Mouse (Mus musculus): ENCODE measurements around the gene Paics.
"Not testable (repeated sequence)": the region's sequence is repeated elsewhere in the genome, so short reads cannot be mapped to it uniquely, and the experiment has no call there.

Paics gene

GRCm38 (mm10) chr5:76952112-76953040 is 1.3 kb downstream of the Paics start:
- peak; percentile 44 for DNase-seq (ENCODE audit: low spot score)

DNA sequence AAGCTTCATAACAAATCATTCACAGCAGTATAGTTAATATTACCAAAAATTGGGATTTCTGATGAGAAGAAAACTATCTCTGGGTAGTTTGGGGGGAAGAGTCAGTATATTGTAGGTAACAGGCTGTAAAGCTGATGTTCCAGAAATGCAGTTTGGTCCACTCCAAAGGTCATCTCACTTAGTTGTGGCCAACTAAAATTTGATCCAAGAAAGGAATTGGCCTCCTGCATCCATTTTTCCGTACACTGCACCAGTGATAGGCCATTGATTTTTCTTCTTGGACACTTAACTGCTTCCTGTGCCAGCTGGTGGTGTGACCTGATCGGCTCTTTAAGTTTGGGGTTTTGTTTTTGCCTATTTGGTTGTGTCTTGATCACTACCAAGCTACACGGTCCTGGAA is 2.7 kb downstream of the Paics start:
- DNase-seq (ENCODE audit: low spot score) = no peak

- no peak for DNase-seq (ENCODE audit: low spot score)
Measured at GRCm38 (mm10) chr5:76954271-76954900, 3.3 kb downstream of the Paics start.

DNA sequence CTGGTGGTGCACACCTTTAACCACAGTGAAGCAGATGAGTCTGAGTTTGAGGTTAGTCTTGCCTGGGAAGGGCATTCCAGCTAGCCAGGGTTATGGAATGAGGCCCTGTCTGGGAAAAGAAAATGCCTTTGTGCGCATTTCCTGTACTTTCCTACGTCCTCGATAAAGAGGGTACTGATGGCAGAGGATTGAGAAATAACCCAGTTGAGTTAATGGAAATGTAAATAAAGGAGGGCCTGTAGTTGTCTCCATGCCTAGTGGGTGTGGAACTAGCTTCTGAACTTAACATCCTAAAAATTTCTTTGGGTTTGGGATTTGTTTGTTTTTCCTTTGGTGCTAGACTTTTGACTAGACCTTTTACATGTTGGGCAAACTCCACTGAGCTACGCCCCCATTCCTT is 4.4 kb downstream of the Paics start:
- no peak for DNase-seq (ENCODE audit: low spot score)

- DNase-seq (ENCODE audit: low spot score) = peak; percentile 17
Measured at GRCm38 (mm10) chr5:76957954-76958353, 6.8 kb downstream of the Paics start.

DNA sequence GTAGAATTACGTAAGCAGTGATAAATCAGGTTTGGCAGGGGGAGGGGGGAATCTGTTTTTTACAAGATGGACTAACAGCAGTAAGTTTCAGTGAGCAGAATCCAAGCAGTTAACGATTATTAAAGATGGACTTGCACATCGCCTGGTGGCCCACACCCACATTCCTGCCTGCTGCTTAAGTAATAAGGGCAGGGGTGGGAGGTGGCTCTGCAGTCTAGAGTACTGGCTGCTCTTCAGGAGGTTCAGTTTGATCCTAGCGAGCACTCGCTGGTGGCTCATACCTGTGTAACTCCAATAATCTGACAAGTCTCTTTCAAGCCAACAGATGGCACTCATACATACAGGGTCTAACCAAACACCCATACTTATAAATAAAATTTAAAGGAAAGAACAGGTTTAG is 8.5 kb downstream of the Paics start:
- no peak for DNase-seq (ENCODE audit: low spot score)

DNA sequence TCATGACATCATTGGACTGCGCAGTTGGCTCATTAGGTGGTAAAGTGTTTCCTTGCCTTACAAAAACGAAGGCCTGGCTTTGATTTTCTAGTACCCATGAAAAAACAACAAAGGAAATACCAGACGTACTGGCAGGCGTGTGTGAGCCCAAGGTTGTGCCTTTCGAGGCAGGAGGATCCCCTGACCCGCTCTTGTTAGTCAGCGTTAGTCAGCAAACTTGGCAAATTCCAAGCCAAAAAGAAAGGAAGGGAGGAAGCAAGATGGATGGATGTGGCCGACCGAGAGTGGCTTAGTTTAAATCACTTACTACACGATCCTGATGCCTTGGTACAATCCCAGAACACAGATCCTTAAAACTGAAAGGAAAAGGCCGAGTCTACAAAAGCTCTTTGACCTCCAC is 11.4 kb downstream of the Paics start:
- no peak for DNase-seq (ENCODE audit: low spot score)

DNA sequence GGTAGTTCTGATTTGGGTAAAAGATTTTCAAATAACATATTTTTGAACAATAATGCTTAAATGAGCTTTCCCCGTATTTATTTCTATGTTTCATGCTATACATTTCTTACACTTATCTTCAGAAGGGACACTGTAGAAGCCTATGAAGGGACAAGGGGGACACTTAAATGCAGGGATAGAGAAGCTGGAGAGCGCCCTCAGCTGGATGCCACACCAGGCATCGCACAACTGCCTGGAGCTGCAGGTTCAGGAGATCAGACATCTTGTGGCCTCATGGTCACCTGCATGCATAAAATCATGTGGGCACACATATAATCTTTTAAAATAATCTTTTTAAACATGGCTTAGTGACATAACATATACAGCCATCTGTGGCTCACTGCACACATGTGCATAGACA is 13.5 kb downstream of the Paics start:
- DNase-seq (ENCODE audit: low spot score) = no peak

- no peak for DNase-seq (ENCODE audit: low spot score)
Measured at GRCm38 (mm10) chr5:76969250-76969649, 18.1 kb downstream of the Paics start.

- not testable (repeated sequence) for DNase-seq (ENCODE audit: low spot score)
Measured at GRCm38 (mm10) chr5:76971115-76971514, 20.0 kb downstream of the Paics start.

GRCm38 (mm10) chr5:76973488-76973887 is 22.4 kb downstream of the Paics start:
- DNase-seq (ENCODE audit: low spot score) = no peak

GRCm38 (mm10) chr5:76974207-76974553 is 23.1 kb downstream of the Paics start:
- no peak for DNase-seq (ENCODE audit: low spot score)

GRCm38 (mm10) chr5:76974554-76975285 is 23.6 kb downstream of the Paics start, which contains the start of gene Srp72:
Gene Srp72 (plus strand): TSS chr5:76974683.
- peak; percentile 89 for DNase-seq (ENCODE audit: low spot score)

DNA sequence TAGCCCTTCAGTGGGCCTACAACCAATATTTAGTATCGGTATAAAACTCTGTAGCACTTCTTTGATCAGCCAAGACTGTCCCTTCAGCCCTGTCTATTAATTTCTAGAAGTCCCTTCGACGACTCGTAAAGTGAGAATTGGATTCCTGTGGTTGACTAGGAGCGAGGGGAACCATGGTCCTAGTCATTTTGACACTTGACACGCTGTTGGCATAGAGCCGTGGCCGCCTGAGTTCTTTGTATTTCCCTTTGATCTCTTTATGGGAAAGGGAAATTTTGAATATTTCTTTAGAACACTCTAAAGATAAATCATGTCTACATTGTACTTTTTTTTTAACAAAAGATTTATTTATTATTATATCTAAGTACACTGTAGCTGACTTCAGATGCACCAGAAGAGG is 24.6 kb downstream of the Paics start:
- DNase-seq (ENCODE audit: low spot score) = no peak

DNA sequence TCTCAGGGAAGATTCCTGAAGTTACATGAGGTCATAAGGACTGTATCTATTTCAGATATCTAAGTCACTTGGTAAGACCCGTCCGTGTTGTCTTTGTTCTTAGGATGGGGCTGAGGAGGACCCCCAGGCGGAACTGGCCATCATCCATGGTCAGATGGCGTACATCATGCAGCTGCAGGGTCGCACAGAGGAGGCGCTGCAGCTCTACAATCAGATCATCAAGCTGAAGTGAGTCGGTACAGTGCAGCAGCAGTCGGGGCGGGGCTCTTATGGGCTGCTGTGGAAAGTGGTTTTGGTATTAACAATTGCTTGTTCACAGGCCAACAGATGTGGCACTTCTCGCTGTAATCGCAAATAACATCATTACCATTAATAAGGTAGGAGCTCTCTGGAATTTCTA is 32.9 kb downstream of the Paics start:
- DNase-seq (ENCODE audit: low spot score) = no peak

DNA sequence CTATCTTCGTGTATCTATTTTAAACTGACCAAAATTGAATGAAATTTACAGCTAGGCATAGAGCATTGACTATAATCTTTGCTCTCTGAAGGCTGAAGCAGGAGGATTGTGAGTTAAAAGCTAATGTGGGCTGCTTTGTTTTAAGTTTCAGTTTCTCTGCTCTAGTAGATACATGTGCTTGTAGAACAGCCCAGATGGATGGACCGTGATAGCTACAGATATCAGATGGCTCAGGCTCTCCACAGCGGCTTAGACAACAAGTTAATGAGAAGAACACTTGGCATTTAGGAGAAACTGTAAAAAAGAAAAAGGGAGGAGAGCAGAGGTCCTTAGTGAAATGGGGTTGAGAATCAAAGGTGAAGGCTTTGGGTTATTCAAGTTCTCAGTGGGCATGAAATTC is 39.7 kb downstream of the Paics start:
- no peak for DNase-seq (ENCODE audit: low spot score)

GRCm38 (mm10) chr5:76993174-76993814 is 42.2 kb downstream of the Paics start:
- DNase-seq (ENCODE audit: low spot score) = no peak

DNA sequence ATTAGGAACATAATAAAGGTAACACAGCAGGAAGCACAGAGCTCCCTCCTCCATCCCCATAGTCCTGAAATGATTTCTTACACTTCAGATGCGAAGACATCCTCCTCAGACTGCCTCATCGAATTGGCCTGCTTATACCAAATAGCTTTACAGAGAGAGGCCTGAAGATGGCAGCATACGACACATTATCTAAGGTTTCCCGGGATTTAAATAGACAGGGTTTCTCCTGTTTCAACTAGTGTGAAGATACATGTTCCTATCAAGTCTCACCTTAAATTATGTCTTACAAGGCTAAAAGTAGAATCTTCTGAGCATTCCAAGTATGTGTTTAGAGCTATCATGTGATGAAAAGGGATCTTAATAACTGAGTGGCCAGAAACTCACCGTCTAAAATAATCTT is 47.3 kb downstream of the Paics start:
- peak; percentile 78 for DNase-seq (ENCODE audit: low spot score)

DNA sequence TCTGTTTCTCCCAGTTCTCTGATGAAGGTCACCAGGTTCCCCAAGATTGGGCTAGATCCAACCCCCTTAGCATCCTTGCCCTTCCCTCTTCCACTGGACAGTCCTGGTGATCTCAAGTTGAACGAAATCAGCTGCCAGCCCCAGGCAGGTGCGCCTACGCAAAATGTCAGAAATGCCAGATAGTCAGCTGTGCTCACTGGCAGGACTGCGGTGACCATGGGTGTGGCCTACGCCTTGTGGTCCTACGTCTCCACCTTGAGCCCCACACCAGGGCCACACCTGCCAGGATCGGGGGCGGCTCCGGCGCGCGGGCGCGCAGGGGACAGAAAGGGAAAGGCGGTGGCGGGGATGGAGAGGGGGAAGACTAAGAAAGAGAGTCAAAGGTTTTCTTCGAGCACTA is 50.1 kb downstream of the Paics start:
- no peak for DNase-seq (ENCODE audit: low spot score)

DNA sequence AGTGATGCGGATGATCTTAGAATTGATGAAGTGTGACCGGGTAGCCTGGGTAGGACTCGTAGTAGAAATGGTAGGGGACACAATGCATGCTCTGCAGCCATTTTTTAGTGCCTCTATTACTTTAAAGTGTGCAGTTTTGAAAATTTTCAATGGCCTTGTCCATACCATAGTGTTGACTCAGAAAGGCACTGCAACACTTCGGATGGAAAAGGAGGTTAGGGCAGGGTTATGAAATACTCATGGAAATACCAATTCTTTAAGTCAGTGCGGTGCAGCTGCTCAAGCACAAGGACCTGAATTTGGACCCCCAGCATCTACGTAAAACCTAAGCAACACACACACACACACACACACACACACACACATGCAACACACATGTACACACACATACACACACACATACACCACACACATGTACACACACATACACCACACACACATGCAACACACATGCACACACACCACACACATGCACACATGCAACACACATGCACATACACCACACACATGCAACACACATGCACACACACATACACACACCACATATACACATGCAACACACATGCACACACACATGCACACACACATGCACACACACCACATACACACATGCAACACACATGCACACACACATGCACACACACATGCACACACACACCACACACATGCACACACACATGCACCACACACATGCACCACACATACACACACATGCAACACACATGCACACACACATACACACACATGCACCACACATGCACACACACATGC is 53.1 kb downstream of the Paics start, which contains the start of gene Arl9:
Arl9 (plus strand) TSS at position 5 of the 771 bp plus-strand sequence.
- DNase-seq (ENCODE audit: low spot score) = no peak

DNA sequence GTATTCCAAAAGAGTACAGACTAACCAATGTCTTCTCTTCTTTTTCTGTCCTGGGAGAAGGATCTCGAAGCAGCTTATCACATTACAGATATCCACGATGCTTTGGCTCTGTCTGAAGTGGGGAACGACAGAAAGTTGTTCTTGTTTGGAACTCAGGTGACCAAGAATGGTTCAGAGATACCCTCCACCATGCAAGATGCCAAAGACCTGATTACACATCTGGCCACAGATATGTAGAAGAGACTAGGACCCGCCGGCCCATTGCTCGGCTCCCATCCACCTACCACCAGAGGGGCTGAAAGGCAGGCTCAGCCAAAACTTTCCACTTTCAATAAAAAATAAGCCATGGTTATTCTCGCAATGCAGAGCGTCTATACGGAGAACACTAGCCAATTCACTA is 59.2 kb downstream of the Paics start:
- no peak for DNase-seq (ENCODE audit: low spot score)
